Mouse (Mus musculus) 3134 (cell line): ENCODE results near the gene Cpeb4.
"Not testable (repeated sequence)": the region's sequence is repeated elsewhere in the genome, so short reads cannot be mapped to it uniquely, and the experiment has no call there.

Experiments
- DNase-seq: peaks from one replicate; pipeline ENCODE4 v3.0.0-alpha.2; 2011; ENCODE audit warnings: low spot score; ENCODE audit not compliant: insufficient read length; ENCODE audit errors: extremely low read depth

The Cpeb4 gene

DNA sequence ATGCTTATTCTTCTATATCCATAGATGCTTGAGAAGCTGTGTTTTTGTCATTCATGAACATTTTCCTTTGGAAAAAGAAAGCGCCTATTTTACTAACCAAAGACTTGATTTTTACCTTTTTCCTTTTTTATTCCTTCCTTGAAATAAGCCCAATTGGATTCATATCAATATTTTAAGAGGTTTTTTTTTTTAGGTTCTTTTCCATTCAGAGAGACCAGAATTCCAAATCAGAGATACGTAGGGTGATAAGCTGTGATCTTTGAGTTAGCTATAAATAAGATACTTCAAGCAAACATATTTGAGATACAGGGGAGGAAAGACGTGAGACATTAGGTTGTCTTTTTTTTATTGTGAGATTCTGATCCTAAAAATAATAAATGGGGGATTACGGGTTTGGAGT, at the start of gene Cpeb4:
Gene Cpeb4 (plus strand): TSS at position 301 of the 400 bp plus-strand sequence.
- no peak for DNase-seq

DNA sequence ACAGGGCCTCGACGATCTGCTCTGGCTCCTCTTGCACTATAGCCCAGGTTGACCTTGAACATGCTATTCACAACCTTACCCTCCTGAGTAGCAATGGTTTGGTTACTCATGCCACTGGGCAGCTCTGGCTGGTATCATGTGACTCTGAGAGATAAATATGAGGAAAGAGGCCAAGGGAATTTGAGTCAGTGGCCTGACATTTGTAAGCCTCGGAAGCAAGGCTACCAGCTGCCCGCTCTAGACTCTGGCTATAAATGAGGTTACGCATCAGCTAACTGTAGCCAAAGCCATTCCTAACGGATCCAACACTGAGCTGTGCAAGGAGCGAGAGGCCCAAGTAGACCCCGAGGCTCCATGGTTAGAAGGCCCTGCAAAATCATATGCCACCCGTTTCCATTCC, 49.5 kb upstream of the Cpeb4 start:
- peak; percentile 66 for DNase-seq

DNA sequence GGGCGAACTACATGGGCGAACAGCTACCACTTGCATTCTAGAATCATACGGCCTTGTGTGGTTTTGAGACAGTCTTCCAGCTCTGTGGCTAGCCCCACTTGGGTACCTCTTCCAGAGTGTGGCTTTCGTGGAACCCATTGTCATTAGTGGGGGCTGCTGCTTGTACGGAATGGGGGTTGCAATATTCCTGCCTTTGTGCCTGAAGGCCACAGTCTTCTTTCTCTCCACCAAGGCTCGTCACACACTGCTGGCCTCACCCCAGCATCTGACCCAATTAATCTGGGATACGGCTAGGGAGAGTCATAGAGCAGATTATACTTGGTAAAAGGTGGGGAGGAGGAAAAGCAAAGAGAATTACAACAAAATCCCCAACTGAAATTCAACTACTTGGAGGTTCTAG, 48.5 kb upstream of the Cpeb4 start:
- no peak for DNase-seq

DNA sequence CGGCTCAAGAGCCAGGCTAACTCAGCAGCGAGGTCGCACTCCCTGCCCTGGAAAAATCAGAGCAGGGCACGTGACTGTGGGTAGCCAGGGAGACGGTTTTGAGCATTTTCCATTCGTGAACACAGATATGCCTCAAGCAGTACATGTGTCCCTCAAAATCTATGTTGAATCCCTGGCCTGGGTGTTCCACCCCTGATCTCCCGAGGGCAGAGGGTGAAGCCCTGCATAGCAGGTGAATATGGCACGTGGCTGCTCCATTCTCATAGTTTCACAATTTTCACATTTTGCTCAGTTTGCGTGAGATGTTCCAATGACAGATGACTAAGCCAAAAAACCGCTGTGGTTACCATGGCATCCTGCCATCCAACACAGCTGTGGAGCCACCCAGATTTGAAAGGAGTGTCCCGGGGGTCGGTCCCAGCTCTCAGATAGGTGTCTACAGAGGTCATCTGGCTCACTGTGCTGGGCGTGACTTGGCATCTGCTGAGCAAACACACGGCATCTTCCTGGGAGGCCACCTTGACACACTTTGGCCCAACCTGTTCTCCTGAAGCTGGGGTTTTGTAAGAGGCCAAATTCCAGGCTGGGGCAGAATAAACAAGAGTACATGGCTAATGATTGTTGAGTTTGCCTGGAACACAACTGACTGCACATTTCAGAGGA, 47.4 kb upstream of the Cpeb4 start:
- peak; percentile 85 for DNase-seq

DNA sequence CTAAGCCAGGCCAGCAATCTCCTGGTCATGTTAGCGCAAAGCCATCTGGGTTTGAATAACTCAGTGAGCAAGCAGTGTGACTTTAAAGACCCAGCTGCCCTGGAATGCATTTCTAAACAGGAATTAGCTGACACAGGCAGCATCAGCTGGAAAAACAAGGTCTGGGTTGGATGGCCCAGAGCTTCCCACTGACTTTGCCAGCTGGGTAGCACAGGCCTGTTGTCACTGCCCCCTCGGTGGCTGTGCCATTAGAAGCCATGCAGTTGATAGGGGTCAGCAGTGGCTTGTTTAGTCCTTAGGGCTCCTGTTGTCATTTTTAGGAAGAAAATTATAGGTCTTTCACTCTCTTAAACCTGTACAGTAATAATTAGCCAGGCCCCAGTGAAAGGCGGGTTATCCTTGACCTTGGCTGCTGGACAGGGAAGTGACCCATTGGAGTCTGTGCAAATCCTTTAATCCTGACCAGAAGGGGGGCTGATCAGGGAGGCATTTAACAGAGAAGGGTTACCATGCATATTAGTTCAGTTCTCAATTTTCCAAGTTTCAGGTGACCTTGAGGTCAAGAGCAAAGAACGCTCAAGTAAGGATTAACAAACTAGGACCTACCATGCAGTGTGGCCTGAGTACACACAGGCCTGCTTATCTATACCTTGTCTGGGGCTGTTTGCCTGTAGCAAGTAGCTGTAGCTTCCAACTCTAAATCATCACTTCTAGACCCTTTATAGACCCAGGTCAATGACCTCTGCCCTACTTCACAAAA, 43.8 kb upstream of the Cpeb4 start:
- no peak for DNase-seq

DNA sequence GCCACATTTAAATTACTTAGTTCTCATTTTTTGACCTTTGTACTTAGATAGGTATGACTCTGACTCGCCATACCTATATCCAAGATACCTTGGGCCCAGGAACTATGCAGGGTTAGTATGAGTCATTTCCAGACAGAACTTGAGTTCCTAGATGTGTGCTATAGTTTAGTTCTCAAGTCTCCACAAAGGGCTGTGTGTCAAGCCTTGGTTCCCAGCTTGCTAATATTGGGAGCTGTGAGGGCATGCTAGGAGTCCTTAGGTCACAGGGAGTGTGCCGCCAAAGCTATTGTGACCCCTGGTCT, 43.3 kb upstream of the Cpeb4 start:
- no peak for DNase-seq

DNA sequence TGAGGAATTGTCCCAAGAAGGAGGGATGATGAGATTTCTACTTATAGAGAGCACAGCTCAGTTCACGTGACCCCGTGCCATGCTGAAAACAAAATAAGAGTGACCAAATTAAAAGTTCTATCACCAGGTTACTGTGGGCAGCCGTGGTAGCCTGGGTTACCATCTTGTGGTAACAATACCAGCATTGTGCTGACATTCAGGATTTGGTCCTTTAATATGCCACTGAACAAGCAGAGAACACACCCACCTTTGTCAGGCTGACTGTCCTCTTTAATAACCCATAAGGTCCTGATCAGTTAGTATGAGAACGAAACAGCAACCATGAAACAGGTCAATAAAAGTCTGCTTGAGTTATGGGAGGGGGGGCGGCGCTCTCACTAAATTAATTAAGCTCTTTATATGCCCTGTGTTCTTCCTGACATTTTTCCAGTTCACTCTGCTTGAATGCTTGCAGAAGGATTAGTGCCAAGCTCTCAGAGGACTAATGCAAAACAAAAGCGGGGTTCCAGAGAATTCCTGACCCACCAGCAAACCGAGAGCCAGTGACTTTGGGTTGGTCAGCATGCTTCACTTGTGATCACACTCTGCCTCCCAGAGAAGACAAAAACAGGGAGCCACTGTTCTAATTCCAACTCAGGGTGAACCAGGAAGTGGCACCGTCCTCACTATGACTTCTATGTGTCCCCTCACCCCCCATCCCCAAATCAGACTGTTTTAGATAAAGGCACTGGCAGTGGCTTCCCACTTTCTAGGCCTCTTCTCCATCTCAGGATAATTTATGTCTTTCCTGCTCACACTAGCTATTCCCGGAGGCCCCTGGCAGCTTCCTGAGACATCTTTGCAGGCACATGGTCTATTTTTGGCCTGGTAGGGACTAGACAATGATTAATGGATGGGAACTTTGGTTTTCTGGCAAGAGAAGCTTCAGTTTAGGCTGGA, 41.5 kb upstream of the Cpeb4 start:
- no peak for DNase-seq

DNA sequence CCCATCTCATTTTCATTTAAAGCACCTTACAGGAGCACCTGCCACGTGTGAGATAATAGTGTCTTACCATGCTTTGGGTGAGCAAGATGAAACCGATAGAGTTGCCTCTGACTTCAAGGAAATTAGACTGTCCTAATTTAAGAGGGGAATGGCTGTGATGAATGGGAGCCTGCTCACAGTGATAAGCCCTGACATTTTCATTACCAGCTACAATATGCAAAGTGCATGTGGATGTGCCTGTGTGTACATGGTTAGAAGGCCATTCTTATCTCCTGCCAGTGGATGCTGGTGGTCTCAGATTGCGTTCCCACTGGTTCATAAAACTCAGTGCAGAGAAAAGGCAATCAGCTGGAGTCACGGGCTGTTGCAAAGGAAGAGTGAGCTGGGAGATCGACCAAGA, 40.6 kb upstream of the Cpeb4 start:
- DNase-seq, result no peak

DNA sequence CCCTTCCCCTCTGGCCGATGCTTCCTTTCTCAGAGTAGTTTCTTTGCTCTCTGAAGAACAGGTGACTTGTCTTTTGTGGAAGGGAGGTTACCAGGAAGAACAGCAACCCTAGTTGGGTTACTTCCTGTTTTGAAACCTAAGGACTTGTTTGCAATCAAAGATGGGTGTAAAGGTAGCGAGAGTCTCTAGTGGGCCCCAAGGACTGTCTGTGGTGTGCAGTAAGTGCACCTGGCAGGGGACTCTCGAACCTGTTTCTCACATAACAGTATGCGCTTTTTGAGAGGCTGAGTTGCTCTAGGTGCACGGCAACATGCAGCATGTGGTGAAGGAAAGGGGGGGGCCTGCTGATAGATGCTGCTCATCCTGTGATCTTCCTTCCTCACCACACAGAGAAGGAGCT, 40.0 kb upstream of the Cpeb4 start:
- DNase-seq, result no peak

DNA sequence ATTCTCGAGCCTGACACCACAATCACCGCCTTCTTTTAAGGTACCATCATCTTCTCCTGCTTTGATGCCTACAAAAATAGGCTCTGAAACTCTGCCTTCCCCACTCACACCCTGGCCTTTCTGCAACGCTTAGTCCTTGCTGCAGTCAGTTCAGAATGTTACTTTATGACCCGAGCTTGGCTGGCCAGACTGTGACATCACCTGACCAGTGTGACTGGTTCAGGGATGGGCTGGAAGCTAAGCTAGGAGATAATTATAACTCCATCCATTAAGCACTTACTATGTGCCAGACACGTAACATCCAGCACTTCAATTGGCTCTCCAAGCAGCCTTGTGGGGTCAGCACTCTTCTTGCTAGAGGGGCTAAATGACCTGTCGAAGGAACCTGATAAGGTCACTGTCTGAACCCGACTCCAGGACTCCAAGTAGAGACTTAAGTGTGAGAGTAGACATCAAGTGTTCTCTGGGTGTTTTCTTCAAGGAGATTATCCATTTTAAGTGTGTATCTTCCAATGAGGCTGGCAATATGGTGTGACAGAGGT, 39.5 kb upstream of the Cpeb4 start:
- DNase-seq, result no peak

DNA sequence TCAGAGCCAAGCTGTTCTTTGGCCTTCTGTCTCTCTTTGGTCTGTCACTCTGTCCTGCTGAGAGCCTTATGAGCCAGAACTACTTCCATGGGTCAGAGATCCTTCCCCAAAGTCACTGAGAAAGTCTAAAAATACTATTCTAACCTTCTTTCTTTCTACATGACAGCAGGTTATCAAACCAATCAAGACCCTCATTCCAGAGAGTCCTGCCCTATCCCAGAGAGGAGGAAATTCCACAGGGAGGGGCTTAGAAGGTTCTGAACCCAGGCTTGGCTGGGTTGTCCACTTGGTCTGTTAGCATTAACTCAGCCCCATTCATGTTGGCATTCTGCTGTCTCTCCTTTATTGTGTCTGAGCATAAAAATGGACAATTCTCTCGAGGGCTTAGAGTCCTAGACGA, 38.5 kb upstream of the Cpeb4 start:
- DNase-seq, result no peak

DNA sequence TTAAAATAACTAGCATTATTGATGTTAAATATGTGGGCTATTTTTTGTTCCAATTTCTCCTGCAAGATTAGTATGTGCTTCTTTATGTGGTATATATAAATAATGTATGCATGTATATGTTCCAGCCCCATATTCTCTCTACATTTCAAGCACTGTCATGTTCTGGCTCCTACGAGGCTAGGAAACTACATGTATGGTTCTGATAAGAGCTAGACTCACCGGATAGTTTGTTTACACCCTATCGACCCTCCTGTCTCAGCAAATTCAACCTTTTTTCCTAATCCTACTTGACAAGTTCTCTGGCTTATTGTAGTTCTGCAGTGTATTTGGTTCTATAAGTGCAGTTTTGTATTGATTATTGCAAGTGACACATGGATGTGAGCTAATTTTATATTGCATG, 36.7 kb upstream of the Cpeb4 start:
- no peak for DNase-seq

DNA sequence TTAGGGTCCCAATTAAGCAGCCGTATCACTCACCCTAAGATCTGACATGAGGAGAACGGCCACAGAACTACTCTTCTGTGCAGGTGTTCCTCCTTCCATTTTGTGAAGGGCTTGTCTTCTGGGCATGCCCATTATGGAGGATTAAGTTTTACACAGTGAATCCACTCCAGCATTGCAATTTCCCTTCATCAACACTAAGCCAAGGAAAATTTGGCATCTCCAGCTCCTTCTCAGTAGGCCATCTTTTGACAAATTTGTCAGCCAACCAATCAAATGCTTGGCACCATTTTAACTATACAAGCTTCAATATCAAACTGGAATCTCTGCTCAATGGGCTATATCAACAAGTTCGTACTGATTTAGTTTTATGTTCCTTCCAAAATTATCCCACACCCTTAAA, 34.8 kb upstream of the Cpeb4 start:
- DNase-seq, result no peak

DNA sequence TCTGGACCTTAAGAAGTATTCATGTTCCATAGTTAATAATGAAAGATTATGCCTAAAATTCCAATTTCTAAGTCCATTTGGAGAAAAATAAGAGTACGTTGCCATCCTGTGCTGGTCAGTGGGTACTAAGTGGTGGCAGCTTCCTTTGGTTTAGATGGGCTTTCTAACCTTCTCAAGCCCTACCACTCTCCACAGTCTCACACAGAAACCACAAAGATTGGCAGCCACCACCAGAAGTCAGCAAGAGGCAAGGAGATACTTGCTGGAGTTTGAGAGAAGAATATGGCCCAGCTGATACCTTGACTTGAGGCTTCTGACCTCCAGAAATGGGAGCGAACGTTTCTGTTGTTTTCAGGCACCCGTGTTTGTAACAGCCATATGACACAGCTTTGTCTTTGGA, 34.3 kb upstream of the Cpeb4 start:
- DNase-seq, result no peak

DNA sequence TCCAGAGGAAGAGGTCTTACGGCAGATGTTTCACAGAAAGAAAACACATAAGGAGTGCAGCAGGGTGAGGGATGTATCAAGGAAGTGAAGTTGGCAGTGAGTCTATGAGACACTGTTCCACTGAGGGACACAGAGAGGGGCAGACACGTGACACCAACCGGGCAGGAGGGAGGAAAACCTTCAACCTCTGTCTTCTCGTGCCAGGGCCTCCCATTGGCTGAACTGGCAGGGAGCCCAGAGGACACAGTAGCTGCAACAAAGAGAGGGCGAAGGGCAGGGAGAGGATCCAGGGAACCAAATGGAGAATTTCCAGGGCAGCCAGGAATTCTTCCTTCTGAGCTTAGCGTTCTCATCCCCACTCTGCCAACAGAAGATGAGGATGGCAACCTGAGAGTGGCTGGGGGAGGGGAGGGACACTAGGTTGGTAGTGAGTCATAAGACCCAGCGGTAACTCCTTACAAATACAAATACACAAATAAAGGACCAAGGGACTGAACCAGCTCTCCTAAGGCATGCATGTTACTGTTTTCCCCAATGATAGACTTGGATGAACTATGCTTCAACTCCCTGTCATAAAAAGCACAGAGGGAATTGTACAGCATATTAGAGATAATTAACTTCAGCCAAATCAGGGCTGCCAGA, 33.4 kb upstream of the Cpeb4 start:
- peak; percentile 42 for DNase-seq

DNA sequence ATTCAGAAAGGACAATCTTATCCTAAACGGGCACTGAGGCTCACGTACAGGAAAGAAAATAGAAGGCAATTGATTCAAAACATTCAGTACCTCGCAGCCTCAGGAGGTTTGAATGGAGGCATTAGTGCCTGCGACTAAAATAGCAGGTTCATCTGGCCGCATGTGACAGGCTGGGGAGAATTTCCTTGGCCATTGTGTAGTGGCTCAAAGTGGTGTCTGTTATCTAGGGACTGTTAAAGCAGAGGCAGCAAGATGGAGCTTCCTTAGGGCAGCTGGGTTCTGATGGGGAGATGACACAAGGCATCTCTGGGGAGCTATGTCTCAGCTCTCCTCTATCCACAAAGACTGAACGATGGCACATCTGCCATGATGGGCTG, 32.9 kb upstream of the Cpeb4 start:
- no peak for DNase-seq

DNA sequence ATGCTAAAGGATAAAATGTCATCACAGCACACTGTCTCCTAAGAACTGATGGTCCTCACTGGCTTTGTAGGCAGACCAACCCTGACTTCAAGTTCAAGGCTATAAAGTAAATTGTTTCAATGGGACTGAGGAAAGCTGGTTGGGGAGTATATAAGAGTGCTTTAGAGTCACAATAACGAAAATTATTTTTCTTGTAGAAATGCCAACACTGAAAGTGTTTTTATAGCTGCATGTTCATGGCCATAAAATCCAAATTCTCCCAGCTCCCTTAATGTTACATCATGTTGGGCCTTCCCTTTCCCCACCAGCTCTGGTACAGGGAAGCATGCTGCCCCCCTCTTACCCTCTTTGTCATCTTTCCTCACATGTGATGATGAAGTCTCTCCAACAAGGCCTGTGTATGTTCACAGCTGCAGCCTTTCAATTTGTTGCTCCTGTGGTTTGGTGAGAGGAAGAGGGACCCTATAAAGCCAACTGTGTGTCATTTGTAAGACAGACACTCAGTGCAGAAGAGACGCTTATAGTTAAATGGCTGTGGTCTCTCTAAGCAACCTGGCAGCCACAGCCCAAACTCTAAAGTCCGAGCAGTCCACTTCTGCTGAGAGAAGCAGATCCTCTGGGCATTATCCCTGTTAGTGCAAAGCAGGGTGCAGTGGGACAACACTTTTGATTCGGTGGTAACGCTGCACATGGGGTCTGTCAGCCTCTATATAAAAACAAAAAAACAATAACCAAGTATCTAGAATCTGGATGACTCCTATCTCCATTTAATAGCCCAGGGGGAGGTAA, 29.6 kb upstream of the Cpeb4 start:
- DNase-seq, result no peak

DNA sequence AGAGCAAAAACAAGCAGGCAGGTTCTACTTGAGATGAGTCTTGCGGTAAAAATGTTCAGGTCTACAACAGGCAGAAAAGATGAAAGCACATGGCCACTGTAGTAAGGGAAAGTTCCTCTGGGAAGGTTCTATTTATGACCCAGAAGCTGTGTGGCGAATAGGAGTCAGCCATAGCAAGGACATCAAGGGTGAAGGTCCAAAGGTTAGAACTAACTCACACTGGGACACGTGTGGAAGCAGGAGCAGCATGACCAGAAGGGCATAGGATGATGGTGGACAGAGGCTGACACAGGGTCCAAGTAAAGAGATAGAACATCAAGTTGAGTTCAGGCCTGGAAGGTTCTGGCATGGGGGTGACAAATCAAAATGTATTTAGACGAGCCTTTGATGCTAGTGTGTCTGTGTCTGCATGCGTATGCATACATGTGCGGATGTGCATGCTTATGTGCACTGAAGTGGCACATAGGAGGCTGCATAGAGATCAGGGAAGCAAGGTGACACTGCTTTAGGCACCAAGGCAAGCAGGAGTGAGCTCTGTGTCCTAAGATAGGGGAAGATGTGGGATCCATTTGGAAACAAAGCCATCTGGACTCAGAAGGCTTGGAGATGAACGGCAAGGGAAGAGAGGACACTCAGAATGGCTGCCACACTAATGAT, 28.7 kb upstream of the Cpeb4 start:
- no peak for DNase-seq

DNA sequence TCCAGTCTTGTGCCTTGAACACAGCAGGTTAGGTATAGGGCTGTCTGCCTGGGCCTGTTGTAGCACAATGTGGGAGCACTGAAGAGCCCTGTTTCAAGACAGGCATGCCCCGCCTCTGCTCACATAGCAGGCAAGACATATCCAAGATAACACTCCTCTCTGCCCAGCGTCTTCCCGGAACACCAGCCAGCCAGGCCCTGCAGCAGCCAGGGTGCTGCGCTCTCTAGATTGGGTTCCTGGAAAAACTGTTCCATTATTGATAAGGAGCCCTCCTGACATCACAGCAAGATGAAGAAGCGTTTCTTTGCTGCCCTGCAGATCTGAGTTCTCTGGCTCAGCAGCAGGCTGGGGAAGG, 28.2 kb upstream of the Cpeb4 start:
- DNase-seq, result no peak

DNA sequence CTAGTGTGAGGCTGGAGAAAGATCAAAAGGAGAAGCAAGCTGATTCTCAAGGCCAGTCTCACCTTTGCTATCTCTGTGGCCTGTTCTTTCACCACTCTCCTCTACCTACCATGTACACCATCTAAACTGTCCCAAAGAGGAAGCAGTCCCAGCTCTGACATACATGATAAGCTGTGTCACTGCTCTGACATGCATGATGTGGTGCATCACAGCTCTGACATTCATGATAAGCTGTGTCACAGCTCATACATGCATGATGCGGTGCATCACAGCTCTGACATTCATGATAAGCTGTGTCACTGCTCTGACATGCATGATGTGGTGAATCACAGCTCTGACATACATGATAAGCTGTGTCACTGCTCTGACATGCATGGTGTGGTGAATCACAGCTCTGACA, 26.9 kb upstream of the Cpeb4 start:
- not testable (repeated sequence) for DNase-seq
